Mouse (Mus musculus) kidney, postnatal 14 days (tissue): Measurements from ENCODE around the gene Ppp1r11.

Source experiments
- DNase-seq: peaks from one replicate; pipeline ENCODE4 v3.0.0; 2022; ENCODE audit warnings: mixed read lengths

Gene Ppp1r11

GRCm38 (mm10) chr17:36958884-36959283 is 7.3 kb upstream of the Ppp1r11 start:
- DNase-seq = no peak

GRCm38 (mm10) chr17:36957999-36958743 is 6.6 kb upstream of the Ppp1r11 start, which contains the start of the genes Znrd1 and Znrd1as:
Znrd1 (minus strand) TSS chr17:36958559.
Znrd1as (plus strand) TSS chr17:36958592.
- DNase-seq = peak; percentile 98

- no peak for DNase-seq
These were observed 1.5 kb upstream of the Ppp1r11 start for GRCm38 (mm10) chr17:36953062-36953461.

GRCm38 (mm10) chr17:36952631-36953030 is 1.1 kb upstream of the Ppp1r11 start:
- no peak for DNase-seq

- no peak for DNase-seq
These were observed 2.3 kb downstream of the Ppp1r11 start for GRCm38 (mm10) chr17:36949265-36949664.

- no peak for DNase-seq
These were observed 3.3 kb downstream of the Ppp1r11 start for GRCm38 (mm10) chr17:36948286-36948685.

GRCm38 (mm10) chr17:36947051-36947819 is 4.3 kb downstream of the Ppp1r11 start:
- peak; percentile 67 for DNase-seq

- DNase-seq = no peak
These were observed 7.3 kb downstream of the Ppp1r11 start for GRCm38 (mm10) chr17:36944121-36944775.

- no peak for DNase-seq
These were observed 7.8 kb downstream of the Ppp1r11 start for GRCm38 (mm10) chr17:36943691-36944090.

- DNase-seq = no peak
These were observed 8.6 kb downstream of the Ppp1r11 start, which contains the start of gene Rnf39 for GRCm38 (mm10) chr17:36942791-36943471. Rnf39 (plus strand) TSS chr17:36942918.

- peak; percentile 61 for DNase-seq
These were observed 9.2 kb downstream of the Ppp1r11 start for GRCm38 (mm10) chr17:36942391-36942790.

GRCm38 (mm10) chr17:36938056-36938455 is 13.5 kb downstream of the Ppp1r11 start:
- no peak for DNase-seq

- DNase-seq = peak; percentile 64
These were observed 19.7 kb downstream of the Ppp1r11 start for GRCm38 (mm10) chr17:36931806-36932205.

GRCm38 (mm10) chr17:36931130-36931529 is 20.4 kb downstream of the Ppp1r11 start:
- DNase-seq = no peak

GRCm38 (mm10) chr17:36930233-36930632 is 21.3 kb downstream of the Ppp1r11 start:
- peak; percentile 49 for DNase-seq

GRCm38 (mm10) chr17:36929236-36929932 is 22.2 kb downstream of the Ppp1r11 start:
- no peak for DNase-seq

GRCm38 (mm10) chr17:36927496-36928120 is 23.9 kb downstream of the Ppp1r11 start:
- DNase-seq = no peak

- DNase-seq = no peak
These were observed 28.1 kb downstream of the Ppp1r11 start for GRCm38 (mm10) chr17:36923491-36923890.

- no peak for DNase-seq
These were observed 28.8 kb downstream of the Ppp1r11 start for GRCm38 (mm10) chr17:36922715-36923114.

GRCm38 (mm10) chr17:36920239-36920638 is 31.3 kb downstream of the Ppp1r11 start:
- DNase-seq = no peak

- peak; percentile 63 for DNase-seq
These were observed 36.5 kb downstream of the Ppp1r11 start for GRCm38 (mm10) chr17:36915076-36915475.

GRCm38 (mm10) chr17:36914108-36914507 is 37.4 kb downstream of the Ppp1r11 start:
- DNase-seq = peak; percentile 80
